24 mouse cellular contexts compared by ENCODE assay signal in genomic region chr14:26799286-26799685, GRCm38 (mm10).
A peak's percentile ranks its signal among the peaks of the same experiment; 100 is the strongest.
DNase-seq lines count a peak whose midpoint lies in the region; ATAC-seq and TF ChIP-seq lines count a peak whose summit lies in the region.
"Had no signal": no experiment of that assay in that cellular context is flagged by ENCODE, and none has a peak within 500 bp of the region (broad histone marks: within the 10 kb centered on the region; RNA-seq: fewer than 3 reads in every experiment).

No protein-coding gene starts in this region.

- no peak for TF ChIP-seq EP300 in lung, postnatal 0 days (IDR thresholded peaks at IDR 0.05)

- H3K27ac ChIP-seq in lung, postnatal 0 days (ENCODE audit: low read length): no peak overlapping the region
- H3K27ac ChIP-seq: embryonic facial prominence, embryonic 13.5 days; embryonic facial prominence, embryonic 15.5 days; forebrain, embryonic 10.5 days; forebrain, embryonic 12.5 days had no signal

- H3K9ac ChIP-seq in lung, postnatal 0 days (replicated peaks; ENCODE audit: low read depth): no peak overlapping the region
- H3K9ac ChIP-seq: embryonic facial prominence, embryonic 13.5 days; embryonic facial prominence, embryonic 15.5 days; forebrain, embryonic 12.5 days had no signal

- H3K4me1 ChIP-seq in lung, postnatal 0 days (ENCODE audit: insufficient read depth, low read depth, low read length): no peaks in the 10 kb centered on the region
- H3K4me1 ChIP-seq in lung, adult 2 months (ENCODE audit: control insufficient read depth, insufficient read depth, low read length): no peaks in the 10 kb centered on the region
- H3K4me1 ChIP-seq: embryonic facial prominence, embryonic 13.5 days; embryonic facial prominence, embryonic 15.5 days; forebrain, embryonic 10.5 days; forebrain, embryonic 12.5 days had no signal

- ATAC-seq in lung, postnatal 0 days: no peak
- ATAC-seq in megakaryocyte progenitor cell, adult 5-6 weeks (replicated peaks; ENCODE audit: poor library complexity): peak; percentile 26; the same call in 1 of the 2 replicates
- ATAC-seq: activated CD4-positive, CD25-positive, alpha-beta regulatory T cell, adult 4 months; forebrain, embryonic 14.5 days; forebrain, embryonic 16.5 days; Patski had no signal

- H3K9me3 ChIP-seq in lung, postnatal 0 days (ENCODE audit: low read length): no peaks in the 10 kb centered on the region
- H3K9me3 ChIP-seq: embryonic facial prominence, embryonic 13.5 days; embryonic facial prominence, embryonic 15.5 days; forebrain, embryonic 10.5 days; forebrain, embryonic 12.5 days had no signal

- TF ChIP-seq POLR2A in lung, adult 2 months (IDR thresholded peaks at IDR 0.05; ENCODE audit: borderline replicate concordance, extremely low read depth, low read depth, low read length): no peak

- WGBS in lung, postnatal 0 days: 59% methylated on average over 3 of the region's 3 CpGs
- WGBS in lung, adult 2 months: 55% methylated on average over 3 of the region's 3 CpGs

- no peak overlapping the region for H3K4me3 ChIP-seq in lung, postnatal 0 days (ENCODE audit: low read depth, low read length)
- no peak overlapping the region for H3K4me3 ChIP-seq in lung, adult 2 months (replicated peaks; ENCODE audit: extremely low read depth, low read depth, low read length)
- H3K4me3 ChIP-seq: embryonic facial prominence, embryonic 13.5 days; embryonic facial prominence, embryonic 15.5 days; erythroblast, embryonic 14.5 days; forebrain, embryonic 10.5 days; forebrain, embryonic 12.5 days had no signal

- peak; percentile 7 for DNase-seq in lung, postnatal 0 days (ENCODE audit: low spot score)
- no peak for DNase-seq in lung, adult 18-20 months
- DNase-seq in lung, postnatal 36 days: peak; percentile 15
- DNase-seq in lung, adult 2 months: no peak
- no peak for DNase-seq in adrenal gland, postnatal 36 days
- DNase-seq: adrenal gland, adult 8-10 months; adrenal gland, postnatal 14 days; cerebellum, adult 11 months; cerebellum, adult 18-20 months; cerebellum, adult 8-10 months; cerebellum, adult 9-11 months; cerebellum, postnatal 14 days; cerebellum, postnatal 36 days; embryo, embryonic 11 days had no signal

- no peaks in the 10 kb centered on the region for H3K36me3 ChIP-seq in lung, postnatal 0 days (ENCODE audit: insufficient read depth, low read length)
- H3K36me3 ChIP-seq: embryonic facial prominence, embryonic 13.5 days; embryonic facial prominence, embryonic 15.5 days; forebrain, embryonic 10.5 days; forebrain, embryonic 12.5 days had no signal

- H3K4me2 ChIP-seq in lung, postnatal 0 days (replicated peaks; ENCODE audit: low read depth, low read length): no peak overlapping the region
- H3K4me2 ChIP-seq: embryonic facial prominence, embryonic 13.5 days; embryonic facial prominence, embryonic 15.5 days; forebrain, embryonic 12.5 days had no signal

- no peaks in the 10 kb centered on the region for H3K27me3 ChIP-seq in lung, postnatal 0 days (replicated peaks; ENCODE audit: insufficient read depth, low read length)
- H3K27me3 ChIP-seq: embryonic facial prominence, embryonic 13.5 days; embryonic facial prominence, embryonic 15.5 days; forebrain, embryonic 12.5 days had no signal

- TF ChIP-seq CTCF in lung, postnatal 0 days (IDR thresholded peaks at IDR 0.05): no peak
- TF ChIP-seq CTCF in lung, adult 2 months (IDR thresholded peaks at IDR 0.05; ENCODE audit: insufficient read depth, low read length): no peak

Comparison
In these comparisons a context has a peak if more than half of its experiments do, and no peak if none do; other contexts are left out.
1. DNase-seq: peak in lung, postnatal 0 days (single experiment) and lung, postnatal 36 days (single experiment); none in lung, adult 18-20 months (0 of 2), lung, adult 2 months (single experiment) and adrenal gland, postnatal 36 days (0 of 2).